Mouse (Mus musculus) CD8-positive naive resting alpha-beta T cell, adult 2 months (primary cell): Measurements from ENCODE around the gene Dusp2.

ENCODE experiments used
- DNase-seq, 2 experiments: peaks; one replicate each; pipeline ENCODE4 v3.0.0; 2022; ENCODE audit warnings: low read depth in 2 of 2, low spot score in 2 of 2

Gene Dusp2

DNA sequence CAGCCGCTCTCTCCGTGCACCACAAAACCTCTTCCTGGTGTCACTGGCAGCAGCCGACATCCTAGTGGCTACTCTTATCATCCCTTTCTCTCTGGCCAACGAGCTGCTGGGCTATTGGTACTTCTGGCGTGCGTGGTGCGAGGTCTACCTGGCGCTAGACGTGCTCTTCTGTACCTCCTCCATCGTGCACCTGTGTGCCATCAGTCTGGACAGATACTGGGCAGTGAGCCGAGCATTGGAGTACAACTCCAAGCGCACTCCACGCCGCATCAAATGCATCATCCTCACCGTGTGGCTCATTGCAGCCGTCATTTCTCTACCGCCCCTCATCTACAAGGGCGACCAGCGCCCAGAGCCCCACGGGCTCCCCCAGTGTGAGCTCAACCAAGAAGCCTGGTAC is 27.7 kb downstream of the Dusp2 start:
- DNase-seq, result no peak

DNA sequence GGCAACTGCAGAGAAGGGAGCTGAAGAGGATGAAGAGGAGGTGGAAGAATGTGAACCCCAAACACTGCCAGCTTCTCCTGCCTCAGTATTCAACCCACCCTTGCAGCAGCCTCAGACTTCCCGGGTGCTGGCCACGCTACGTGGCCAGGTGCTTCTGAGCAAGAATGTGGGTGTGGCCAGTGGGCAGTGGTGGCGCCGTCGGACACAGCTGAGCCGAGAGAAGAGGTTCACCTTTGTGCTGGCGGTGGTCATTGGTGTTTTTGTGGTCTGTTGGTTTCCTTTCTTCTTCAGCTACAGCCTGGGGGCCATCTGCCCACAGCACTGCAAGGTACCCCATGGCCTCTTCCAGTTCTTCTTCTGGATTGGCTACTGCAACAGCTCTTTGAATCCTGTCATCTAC is 28.5 kb downstream of the Dusp2 start:
- no peak for DNase-seq

DNA sequence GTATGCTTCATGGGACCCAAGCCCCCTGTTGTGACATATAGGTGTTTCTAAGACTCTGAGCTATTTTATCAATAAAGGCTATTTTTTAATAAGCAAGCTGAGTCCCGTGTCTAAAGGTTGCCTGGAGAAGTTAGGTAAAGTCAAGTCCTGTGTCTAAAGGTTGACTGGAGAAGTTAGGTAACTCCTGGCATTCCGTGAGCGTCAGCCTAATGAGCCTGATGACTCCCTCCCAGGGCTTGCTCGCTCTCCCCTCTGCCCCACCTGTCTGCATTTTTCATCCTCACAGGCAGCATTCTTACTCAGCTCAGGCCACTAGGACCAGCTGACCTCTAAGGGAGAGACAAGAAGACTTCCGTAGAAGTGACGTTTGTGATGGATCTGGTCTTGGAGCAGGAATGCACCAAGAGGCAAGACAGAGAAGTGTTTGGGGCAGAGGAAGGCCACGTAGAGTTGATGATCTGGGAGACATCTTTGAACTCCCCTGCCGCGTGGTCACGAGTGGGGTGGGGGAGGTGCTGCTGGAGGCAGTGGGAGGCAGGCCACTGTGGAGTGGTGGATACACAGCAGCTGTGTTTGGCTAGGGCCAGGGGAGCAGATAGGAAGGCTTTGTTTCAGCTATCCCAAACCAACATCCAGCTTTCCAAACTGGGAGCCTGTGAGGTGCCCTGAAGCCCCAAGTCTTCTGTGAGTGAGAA is 31.3 kb downstream of the Dusp2 start:
- no peak for DNase-seq

DNA sequence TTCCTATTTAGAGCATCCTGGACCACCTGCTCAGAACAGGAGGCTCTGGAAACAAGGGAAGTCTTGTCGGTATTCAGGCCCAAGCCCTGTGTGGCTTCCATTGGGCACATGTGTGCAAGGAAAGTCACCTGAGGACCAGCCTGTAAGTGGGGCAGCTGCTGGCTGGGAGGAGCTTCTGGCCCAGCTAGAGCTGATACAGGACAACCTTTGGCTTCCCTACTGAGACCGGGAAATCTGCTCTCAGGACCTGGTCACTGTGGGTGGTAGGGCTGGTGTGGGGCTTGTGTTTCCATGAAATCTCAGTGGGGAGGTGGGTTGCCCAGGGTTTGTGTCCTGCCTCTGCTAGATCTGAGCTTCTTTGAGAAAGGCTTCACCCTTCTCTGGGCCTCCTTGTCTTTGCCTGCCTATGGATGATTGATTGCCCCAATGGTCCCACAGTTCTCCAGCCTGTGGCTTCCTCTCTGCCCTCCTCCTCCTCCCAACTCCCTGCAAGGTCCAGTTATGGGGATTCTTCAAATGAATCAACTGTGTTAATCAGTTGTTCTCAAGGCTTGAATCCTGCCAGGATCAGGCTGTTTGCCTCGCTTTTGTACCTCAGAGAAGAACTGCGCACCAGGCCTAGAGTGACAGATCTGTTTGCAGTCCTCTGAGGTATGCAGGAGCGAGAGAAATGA is 33.9 kb downstream of the Dusp2 start:
- no peak for DNase-seq

DNA sequence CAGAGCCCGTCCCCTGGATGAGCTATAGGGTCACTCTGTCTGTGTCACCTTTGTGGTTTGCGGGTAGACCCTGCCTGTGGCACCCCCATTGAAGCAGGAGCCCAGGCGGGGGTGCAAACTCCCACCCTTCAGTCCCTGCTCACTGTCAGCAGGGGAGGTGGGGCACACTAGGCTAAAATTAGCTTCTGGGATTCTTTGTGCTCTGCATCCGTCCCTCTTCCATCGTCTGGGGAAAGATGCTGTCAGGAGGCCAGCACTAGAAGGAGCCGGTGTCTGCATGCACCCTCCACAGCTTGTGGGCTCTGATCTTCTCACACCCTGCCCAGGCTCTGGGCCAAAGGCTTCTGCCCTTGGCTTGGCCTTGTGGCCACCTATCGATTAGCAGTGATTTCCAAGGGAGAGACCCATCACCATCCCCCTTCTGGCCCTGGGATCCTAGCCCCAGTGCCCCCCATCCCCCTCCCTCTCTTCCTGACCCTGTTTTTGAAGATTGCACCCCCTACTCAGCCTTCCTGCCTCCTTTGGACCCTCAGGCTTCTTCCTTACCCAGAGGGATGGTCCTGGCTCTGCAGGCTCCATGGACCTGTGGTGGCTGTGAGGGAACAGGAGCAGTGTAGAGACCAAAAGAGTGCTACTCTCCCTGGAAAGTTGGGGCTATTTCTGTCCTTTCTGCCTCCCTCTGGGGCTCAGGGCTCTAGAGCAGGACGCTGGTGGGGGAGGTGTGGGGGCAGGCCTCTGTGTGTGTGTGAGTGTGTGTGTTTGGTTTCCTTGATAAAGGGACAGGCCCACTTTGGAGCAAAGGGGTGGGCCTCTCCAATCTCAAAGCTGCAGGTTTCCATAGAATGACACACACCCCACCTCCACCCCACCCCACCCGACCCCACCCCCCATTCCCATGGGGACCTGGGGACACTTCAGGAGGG is 34.9 kb downstream of the Dusp2 start:
- no peak for DNase-seq

DNA sequence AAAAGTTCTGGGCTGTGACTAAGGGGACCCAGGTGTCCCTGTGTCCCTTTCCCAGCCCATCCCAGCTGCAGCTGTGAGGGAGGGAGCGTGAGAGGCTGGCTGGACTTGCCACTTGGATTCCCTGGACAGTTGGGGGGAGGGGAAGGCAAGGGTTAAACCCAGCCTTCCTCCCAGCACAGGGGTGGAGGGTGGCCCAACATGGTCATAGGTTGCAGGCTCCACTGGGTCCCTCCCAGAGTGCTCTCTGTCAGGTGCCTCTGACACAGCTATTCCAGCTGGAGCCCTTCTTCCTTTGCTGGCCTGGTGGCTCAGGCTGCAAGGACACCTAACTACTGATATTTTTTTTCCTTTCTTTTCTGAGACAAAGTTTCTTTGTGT is 35.5 kb downstream of the Dusp2 start:
- no peak for DNase-seq

DNA sequence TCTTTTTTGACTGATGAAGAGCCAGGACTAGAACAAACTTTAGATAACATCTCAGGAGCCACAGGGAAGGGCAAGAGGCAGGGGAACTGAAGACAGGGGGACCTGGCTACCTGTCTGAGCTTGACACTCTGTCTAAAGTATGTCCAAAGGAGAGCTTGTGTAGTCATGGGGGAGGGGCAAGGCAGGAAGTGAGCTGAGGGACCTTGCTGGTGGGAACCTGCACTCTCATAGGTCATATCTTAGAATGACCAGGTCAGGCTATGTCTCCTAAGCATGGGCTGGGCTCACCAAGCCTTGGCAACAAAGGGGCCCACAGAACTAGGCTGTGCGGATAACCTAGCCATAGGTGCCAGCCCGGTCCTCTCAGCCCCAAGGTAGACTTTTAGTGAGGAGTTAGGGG is 36.1 kb downstream of the Dusp2 start:
- no peak for DNase-seq

DNA sequence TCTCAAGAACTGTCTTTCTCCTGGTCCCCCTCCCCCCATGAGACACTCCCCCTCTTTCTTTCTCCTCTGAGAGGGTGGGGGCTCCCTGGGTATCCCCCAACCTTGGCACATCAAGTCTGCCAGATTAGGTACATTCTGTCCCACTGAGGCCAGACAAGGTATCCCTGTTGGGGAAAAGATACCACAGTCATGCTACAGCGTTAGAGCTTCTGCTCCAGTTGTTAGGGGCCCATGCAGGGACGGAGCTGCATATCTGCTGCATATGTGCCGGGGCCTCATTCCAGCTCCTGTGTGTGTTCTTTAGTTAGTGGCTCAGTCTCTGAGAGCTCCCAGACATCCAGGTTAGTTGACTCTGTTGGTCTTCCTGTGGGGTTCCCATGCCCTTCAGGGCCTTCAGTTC is 38.2 kb downstream of the Dusp2 start:
- DNase-seq, result no peak

DNA sequence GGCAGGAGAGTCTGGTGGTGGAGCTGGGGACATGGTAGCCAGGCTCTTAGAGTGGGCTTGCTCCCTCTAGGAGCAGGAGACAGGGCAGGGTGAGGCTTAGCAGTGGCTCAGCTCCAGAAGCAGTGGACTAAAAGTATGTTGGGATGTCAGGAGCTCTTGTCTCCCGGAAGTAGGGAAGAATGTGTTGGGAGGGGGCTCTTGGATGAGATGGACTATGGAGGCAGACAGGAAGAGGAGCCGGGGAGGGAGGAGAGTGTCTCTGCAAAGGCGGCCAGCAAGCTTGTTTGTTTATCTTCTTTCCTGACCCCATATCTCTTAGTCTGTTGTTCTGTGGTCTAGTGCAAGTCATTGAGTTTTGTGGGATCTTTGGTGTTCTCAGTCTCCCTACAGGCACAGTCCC is 39.1 kb downstream of the Dusp2 start:
- DNase-seq, result no peak

DNA sequence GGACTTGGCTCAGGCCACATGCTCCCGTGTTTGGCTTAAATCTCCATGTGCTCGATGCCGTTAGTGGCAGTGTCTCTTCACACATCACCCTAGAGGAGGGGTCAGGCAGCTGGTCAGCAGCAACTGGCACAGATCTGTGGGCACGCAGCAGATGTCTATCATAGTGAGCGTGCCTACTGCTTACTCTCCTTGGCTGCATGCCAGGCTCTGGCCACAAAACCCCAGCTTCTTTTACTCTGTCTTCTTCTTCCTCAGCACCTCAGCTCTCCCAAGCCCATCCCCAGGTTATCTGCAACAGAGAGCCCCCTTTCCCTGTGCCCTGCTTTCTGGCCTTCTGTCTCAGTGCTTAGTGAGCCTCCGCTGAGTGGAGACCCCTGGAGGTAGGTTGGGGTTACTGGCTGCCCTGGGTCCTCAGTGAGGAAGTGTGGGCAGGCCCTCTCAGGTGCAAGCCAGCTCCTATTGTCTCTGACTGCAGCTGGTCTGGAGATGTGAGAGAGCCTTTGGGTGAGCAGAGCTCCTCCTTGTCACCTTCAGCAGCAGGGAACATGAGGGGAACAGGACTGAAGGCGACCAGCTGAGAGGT is 39.9 kb downstream of the Dusp2 start:
- DNase-seq, result no peak

DNA sequence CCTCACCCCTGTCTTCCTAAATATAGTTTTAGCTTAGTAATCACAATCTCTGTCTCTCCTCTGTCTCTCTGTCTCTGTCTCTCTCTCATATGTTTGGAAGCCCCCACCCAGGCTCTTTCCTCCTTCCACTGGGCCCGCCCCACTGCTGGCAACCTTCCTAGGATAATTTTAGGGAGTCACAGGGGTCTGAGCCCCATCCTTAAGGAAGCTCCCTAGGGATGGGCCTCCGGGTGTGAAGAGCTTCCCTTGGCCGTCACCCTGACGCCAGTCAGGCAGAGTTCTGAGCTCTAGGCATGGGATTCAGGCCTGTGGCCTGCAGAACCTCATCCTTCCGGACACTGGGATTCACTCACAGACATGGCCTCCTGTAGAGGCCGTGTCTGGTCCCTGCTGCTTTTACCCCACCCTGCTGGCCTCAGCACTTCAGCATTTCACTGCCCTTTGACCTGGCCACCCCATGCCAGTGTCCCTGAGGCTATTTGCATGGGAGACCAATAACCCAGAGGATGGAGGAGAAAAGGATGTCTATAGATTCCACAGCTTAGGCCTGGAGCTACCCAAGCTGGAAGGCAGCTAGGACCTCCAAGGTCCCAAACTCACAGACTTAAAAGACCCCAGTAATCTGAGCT is 40.6 kb downstream of the Dusp2 start:
- DNase-seq, result no peak

DNA sequence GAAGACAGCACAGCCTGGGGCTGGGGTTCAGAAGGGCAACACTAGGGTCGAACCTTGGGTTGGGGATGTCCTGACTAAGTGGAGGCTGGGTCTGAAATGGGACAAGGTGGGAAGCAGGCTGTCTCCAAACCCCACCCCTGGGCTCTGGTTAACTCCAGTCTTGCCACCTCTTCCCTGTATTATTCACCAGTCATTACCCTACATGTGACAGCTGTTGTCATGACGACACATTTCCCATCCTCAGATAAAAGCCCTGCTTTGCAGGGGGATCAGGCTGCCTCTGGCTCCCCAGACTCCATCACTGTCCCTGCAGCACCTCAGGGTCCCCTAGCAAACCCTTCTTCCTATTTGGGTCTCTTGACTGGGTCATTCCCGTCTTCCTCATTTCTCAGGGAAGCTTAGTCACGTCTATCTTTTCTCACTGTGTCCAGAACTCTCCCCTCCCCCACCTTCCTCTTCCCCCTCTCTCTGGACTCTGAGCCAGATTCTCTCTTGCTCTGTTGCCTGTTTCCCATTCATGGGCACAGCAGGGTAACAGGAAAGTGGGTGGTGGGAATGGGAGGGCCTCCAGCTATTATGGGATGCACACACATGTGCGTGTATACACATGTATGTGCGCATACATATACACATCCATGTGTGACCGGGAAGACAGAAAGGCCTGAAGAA is 42.1 kb downstream of the Dusp2 start:
- no peak for DNase-seq

DNA sequence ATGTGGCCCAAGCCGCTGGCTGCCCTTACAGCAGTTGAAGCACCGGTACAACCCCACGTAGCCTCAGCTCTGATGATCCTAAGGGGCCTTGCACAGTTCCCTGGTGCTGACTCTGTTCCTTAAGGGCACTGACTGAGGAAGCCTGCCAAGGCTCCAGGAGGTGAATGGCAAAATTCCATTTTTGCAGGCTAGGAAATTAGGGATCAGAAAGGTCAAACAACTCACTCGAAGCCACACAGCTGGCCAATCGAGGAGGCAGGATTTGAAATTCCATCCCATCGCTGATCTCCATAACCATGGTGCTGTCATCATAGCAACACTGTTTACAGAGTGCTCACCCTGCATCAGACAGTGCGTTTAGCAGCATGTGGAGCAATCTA is 42.6 kb downstream of the Dusp2 start:
- no peak for DNase-seq

DNA sequence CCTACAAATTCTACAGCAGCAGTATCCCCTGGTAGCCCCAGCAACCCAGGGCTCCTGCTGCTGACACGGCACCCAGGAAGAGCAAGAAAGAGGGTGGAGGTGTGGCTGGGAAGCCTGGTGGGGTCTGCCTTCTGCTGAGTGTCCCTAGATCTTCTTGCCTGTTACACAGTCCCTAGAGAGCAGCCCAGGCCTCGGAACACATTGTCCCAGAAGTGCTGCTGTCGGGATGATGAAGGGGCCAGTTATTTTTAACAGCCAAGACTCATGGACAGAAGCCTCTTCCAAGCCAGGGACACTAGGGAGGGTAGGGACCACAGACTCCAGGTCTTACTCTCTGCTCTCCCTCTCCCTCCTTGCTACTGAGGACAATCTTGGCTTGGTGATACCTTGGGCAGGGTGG is 43.3 kb downstream of the Dusp2 start:
- no peak for DNase-seq

DNA sequence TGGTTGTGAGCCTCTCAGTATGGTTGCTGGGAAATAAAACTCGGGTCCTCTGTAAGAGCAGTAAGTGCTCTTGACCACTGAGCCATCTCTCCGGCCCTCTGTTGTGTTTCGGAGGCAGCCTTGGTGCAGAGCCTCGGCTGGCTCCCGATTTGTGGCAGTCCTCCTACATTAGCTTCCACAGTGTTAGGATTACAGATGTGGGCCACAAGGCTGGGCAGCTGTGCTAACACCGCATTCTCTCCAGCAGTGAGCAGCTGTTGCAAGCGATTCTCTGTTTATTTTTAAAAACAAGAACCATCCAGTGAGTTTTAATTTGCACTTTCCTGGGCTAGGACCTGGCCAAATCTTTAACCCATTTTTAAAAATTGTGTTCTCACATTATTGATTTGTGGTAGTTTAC is 47.9 kb downstream of the Dusp2 start:
- no peak for DNase-seq

DNA sequence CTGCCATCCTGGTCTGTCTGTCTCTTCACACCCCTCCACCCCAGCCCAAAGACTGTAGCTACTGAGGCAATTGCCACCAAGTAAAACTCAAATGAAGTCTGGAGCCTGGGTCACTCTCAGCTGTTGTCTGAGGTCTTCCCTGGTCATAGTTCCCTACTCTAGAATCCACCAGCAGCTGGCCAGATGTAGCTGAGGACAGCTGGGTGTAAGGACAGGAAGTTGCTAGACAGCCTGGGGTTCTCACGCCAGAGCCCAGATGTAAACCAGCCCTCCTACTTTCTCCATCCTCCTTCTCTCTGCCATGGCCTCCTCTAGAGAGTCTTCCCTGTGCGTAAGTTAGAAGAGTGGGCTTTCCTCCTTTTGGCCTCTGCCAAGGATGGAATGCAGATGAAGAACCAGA is 51.6 kb downstream of the Dusp2 start:
- no peak for DNase-seq
